Mouse (Mus musculus) forebrain, embryonic 14.5 days (tissue): ENCODE results near the gene Susd2. TPM values are rescaled to one million over a fixed set of nuclear protein-coding genes. Genes with fewer than 3 reads are reported as not detected.

Source experiments
- ATAC-seq: fragments of 200-750 bp; cut with Nextera tagmentation; 2 replicates; pipeline ENCODE4 v1.8.0; 2017; ENCODE audit warnings: mild to moderate bottlenecking, moderate library complexity
- DNase-seq: peaks from one replicate; pipeline ENCODE4 v3.0.0-alpha.2; 2015; ENCODE audit warnings: low spot score
- H3K27ac ChIP-seq: fragments of 300-500 bp; sonication (generic); 2 replicates; pipeline ENCODE4 v1.5.1; 2014; ENCODE audit warnings: low read depth, mild to moderate bottlenecking, control low read depth, low read length, moderate library complexity
- H3K27me3 ChIP-seq: fragments of 300-500 bp; sonication (generic); replicated peaks from 2 replicates; pipeline ENCODE4 v1.6.1; 2014; ENCODE audit warnings: low read length, control low read depth, mixed read lengths; ENCODE audit not compliant: control insufficient read depth, insufficient read depth
- H3K36me3 ChIP-seq: fragments of 300-500 bp; sonication (generic); 2 replicates; pipeline ENCODE4 v1.6.1; 2014; ENCODE audit warnings: low read length, control low read depth; ENCODE audit not compliant: control insufficient read depth, insufficient read depth
- H3K4me1 ChIP-seq: fragments of 300-500 bp; sonication (generic); 2 replicates; pipeline ENCODE4 v1.6.1; 2014; ENCODE audit warnings: antibody characterized with exemption, low read length, control low read depth; ENCODE audit not compliant: control insufficient read depth, insufficient read depth
- H3K4me2 ChIP-seq: fragments of 300-500 bp; sonication (generic); 2 replicates; pipeline ENCODE4 v1.6.1; 2014; ENCODE audit warnings: mild to moderate bottlenecking, control low read depth, low read length
- H3K4me3 ChIP-seq: fragments of 300-500 bp; sonication (generic); 2 replicates; pipeline ENCODE4 v1.5.1; 2014; ENCODE audit warnings: low read depth, low read length, control low read depth
- H3K9ac ChIP-seq: fragments of 300-500 bp; sonication (generic); 2 replicates; pipeline ENCODE4 v1.6.1; 2014; ENCODE audit warnings: mild to moderate bottlenecking, low read length, control low read depth, moderate library complexity
- H3K9me3 ChIP-seq: fragments of 300-500 bp; sonication (generic); replicated peaks from 2 replicates; pipeline ENCODE4 v1.6.1; 2016; ENCODE audit warnings: low read length, control low read depth, mixed read lengths; ENCODE audit not compliant: control insufficient read depth
- WGBS: fragments of 180-500 bp; shearing (Covaris S2); extraction: QIAGEN DNeasy Blood & Tissue Kit; methylation state at CpG from one replicate; pipeline ENCODE4 v1.1.7; 2014; 5-methylcytosine and 5-hydroxymethylcytosine counted together
- polyA plus RNA-seq: library from polyadenylated mRNA; unstranded; fragments of >200 nt; fragmentation: Nextera tagmentation; extraction: Ambion mirVana; gene quantifications from 2 replicates; pipeline ENCODE4 v1.2.1, GENCODE M21; 2014

Susd2 gene
- polyA plus RNA-seq, 1 experiment from 2014 or later, result 1.3 TPM

DNA sequence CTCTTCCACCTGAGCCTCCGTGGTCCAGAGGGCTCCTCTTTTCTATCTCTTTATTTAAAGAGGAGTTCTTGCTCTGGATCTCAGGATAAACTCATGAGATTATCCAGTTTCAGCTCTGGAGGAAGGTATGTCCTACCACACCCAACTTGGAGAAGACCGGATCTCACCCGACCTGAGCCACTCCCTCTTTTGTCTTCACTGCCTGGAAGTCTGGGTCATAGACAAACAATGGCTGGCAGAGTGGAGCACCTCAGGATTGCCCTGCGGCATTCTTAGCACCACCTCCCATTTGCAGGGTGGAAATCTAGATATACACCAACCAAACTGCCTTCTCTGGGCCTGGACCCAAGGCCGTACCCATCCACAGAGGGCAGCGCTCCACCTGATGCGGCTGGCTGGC, 5.2 kb upstream of the Susd2 start:
- DNase-seq (no peak), ATAC-seq (no peak)
- Histone ChIP-seq H3K36me3 (peaks cover 74% of the 10 kb centered on the region), H3K27me3 (no peaks in the 10 kb centered on the region), H3K4me1 (no peaks in the 10 kb centered on the region), H3K27ac (no peak overlapping the region), H3K9me3 (no peaks in the 10 kb centered on the region), H3K9ac (no peak overlapping the region), H3K4me2 (no peak overlapping the region), H3K4me3 (no peak overlapping the region)
- 91% methylated on average over 7 of the region's 7 CpGs for WGBS

DNA sequence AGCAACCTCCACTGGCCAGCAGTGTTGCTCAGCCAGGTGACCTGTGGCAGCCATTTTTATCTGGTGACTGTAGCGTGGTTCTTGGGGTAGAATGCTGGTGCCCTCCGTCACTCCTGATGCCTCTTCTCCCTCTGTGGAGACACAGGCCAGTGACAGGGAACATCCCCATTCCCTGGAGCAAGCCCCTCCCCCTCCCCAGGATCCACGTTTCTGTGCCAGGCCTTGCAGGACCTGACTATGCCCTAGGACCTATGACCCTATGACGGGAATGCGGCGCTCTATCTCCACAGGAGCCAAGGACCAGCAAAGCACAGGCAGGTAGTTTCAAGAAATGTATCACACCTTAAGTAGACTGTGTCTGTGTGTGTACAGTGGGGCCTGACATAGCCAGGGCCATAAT, 4.3 kb upstream of the Susd2 start:
- Histone ChIP-seq H3K27me3 (no peaks in the 10 kb centered on the region), H3K4me1 (peaks cover 6% of the 10 kb centered on the region; the same call in 1 of the 2 replicates), H3K27ac (no peak overlapping the region), H3K4me3 (no peak overlapping the region), H3K4me2 (no peak overlapping the region), H3K9ac (no peak overlapping the region), H3K9me3 (no peaks in the 10 kb centered on the region), H3K36me3 (peaks cover 68% of the 10 kb centered on the region)
- DNase-seq, result no peak
- ATAC-seq, result no peak
- 95% methylated on average over 6 of the region's 6 CpGs for WGBS

DNA sequence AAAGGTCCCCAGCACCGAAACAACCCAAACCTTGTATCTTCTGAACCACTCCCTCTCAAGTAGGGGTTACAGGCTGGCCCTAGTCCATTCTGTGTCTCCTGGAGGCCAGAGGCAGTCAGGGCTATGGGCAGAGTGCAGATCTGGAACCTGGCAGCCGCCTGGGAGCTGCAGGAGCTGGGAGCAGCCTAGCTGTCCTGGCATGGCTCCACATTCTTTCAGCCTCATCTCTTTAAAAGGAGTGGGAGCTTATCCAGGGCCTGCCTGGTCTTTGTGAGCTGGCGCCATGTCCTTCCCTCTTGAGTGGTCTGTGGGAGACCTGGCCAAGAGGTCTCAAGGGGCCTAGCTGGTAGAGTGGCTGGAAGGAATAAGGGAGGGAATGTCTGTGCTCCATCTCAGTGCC, 3.6 kb upstream of the Susd2 start:
- DNase-seq (peak; percentile 68), ATAC-seq (peak; percentile 26; the same call in 1 of the 2 replicates)
- no peaks in the 10 kb centered on the region for H3K9me3 ChIP-seq
- peak overlapping the region; percentile 52; the same call in 1 of the 2 replicates for H3K27ac ChIP-seq
- no peak overlapping the region for H3K4me3 ChIP-seq
- no peaks in the 10 kb centered on the region for H3K27me3 ChIP-seq
- H3K36me3 ChIP-seq, result peaks cover 61% of the 10 kb centered on the region
- 64% methylated on average over 3 of the region's 3 CpGs for WGBS
- H3K4me1 ChIP-seq, result peaks cover 6% of the 10 kb centered on the region; the same call in 1 of the 2 replicates
- H3K4me2 ChIP-seq, result no peak overlapping the region
- no peak overlapping the region for H3K9ac ChIP-seq

DNA sequence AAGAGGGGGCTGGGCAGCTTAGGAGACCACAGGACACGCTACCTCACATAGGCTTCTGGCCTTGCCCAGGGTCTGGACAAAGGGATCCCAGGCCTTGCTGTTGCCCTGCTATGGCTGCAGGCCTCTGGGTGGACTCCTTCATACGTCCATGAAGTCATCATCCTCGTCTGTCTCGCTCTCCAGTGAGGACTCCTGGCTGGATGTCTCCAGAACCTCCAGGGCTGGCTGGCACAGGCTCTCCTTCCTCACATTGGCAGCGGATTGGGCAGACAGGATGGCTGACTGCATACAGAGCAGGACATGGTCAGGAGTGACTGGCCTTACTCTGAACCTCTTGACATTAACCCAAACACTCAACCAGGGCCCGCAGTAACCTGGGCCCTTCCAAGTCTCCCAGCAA, 2.6 kb upstream of the Susd2 start:
- Histone ChIP-seq H3K36me3 (peaks cover 51% of the 10 kb centered on the region), H3K9me3 (no peaks in the 10 kb centered on the region), H3K4me1 (peaks cover 6% of the 10 kb centered on the region; the same call in 1 of the 2 replicates), H3K27me3 (no peaks in the 10 kb centered on the region), H3K27ac (no peak overlapping the region), H3K4me3 (no peak overlapping the region), H3K4me2 (no peak overlapping the region), H3K9ac (no peak overlapping the region)
- DNase-seq (no peak), ATAC-seq (no peak)
- 92% methylated on average over 6 of the region's 6 CpGs for WGBS

DNA sequence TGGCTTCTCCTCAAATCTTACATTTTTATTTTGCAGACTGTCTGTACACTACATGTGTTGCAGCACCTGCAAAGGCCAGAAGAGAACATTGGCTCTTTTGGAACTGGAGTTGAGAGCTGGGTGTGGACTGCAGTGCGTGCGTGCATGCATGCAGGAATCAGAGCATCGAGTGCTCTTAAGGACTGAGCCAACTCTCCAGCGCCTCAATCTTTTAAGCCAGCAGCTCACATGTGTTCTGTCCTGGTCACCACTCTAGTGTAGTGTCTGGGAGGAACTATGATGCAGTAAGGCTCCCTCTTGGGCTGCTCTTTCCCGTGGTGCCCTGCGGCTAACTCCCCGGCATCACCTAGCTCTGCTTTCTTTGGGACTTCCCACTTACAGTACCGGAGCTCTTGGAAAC, 1.8 kb upstream of the Susd2 start:
- Histone ChIP-seq H3K27ac (no peak overlapping the region), H3K27me3 (no peaks in the 10 kb centered on the region), H3K9me3 (no peaks in the 10 kb centered on the region), H3K4me3 (no peak overlapping the region), H3K9ac (no peak overlapping the region), H3K4me2 (no peak overlapping the region), H3K4me1 (peaks cover 6% of the 10 kb centered on the region; the same call in 1 of the 2 replicates), H3K36me3 (peaks cover 43% of the 10 kb centered on the region)
- ATAC-seq (no peak), DNase-seq (no peak)
- 93% methylated on average over 8 of the region's 8 CpGs for WGBS

DNA sequence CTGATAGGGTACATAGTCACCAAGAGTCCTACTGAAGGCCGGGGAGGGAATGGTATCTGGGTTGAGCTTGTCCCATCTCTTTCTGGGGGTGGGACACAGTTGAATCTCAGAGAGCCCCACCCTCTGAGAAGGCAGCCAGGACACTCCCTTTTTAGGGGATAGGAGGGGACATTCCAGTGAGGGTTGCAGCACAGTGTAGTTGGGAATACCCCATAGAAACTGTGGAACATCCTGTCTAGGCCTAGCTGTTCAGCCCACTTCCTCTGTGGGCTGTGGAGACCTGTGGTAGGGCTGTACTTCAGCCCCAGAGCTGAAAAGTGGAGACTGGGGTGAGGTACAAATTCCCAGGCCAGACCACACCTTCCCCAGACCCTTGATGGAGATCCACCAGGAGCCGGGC, 917 bp downstream of the Susd2 start:
- DNase-seq, result no peak
- peaks cover 6% of the 10 kb centered on the region; the same call in 1 of the 2 replicates for H3K4me1 ChIP-seq
- 93% methylated on average over 2 of the region's 2 CpGs for WGBS
- no peaks in the 10 kb centered on the region for H3K27me3 ChIP-seq
- H3K4me3 ChIP-seq, result no peak overlapping the region
- no peak overlapping the region for H3K4me2 ChIP-seq
- peaks cover 17% of the 10 kb centered on the region for H3K36me3 ChIP-seq
- no peak overlapping the region for H3K9ac ChIP-seq
- no peaks in the 10 kb centered on the region for H3K9me3 ChIP-seq
- ATAC-seq, result no peak
- no peak overlapping the region for H3K27ac ChIP-seq

DNA sequence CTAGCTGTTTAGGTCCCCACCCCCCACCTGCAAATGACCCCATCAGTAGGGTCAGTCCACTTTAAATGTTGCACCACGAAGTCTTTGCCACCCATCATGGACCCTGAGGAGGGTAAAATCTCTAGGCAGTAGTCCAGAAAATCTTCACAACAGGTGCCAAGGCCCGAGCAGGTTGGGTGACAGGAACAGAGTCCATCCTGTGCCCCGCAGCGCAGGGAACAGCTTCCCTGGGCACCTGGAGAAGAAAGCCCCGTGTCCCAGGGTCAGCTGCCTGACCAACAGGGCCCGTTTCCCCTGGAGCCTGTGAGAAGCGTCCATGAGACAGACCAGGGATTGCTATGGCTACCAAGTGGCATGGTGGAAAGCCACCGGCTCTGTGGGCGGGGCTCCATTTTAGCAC, 1.4 kb downstream of the Susd2 start:
- no peak overlapping the region for H3K4me3 ChIP-seq
- no peaks in the 10 kb centered on the region for H3K27me3 ChIP-seq
- peaks cover 13% of the 10 kb centered on the region for H3K36me3 ChIP-seq
- DNase-seq (no peak), ATAC-seq (no peak)
- no peak overlapping the region for H3K4me2 ChIP-seq
- H3K9ac ChIP-seq, result no peak overlapping the region
- H3K27ac ChIP-seq, result no peak overlapping the region
- 83% methylated on average over 9 of the region's 9 CpGs for WGBS
- H3K9me3 ChIP-seq, result no peaks in the 10 kb centered on the region
- peaks cover 6% of the 10 kb centered on the region; the same call in 1 of the 2 replicates for H3K4me1 ChIP-seq

DNA sequence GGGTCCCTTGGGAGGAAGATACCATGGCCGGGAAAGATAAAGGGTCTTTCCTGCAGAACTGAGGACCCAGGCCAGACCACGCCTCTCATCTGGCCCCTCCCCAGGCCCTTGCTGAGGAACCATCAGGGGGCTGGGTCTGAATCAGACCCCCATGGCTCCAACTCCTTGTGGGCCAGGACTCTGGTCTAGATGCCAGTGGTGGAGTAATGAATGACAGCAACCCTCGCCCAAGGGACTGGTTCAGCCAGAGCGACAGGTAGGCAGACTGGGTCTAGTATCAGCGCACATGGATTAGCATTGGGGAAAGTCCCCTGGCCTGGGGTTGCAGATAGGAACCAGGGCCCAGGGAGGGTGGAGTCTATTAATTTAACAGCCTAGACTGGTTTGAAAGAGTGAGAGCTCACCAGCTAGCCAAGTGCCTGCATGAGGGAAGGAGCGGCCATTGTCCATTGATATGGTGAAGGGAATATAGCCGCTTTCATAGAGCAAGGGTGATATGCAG, 2.0 kb downstream of the Susd2 start:
- Histone ChIP-seq H3K4me2 (no peak overlapping the region), H3K27me3 (no peaks in the 10 kb centered on the region), H3K9me3 (no peaks in the 10 kb centered on the region), H3K9ac (no peak overlapping the region), H3K27ac (no peak overlapping the region), H3K4me1 (peaks cover 6% of the 10 kb centered on the region; the same call in 1 of the 2 replicates), H3K36me3 (peaks cover 11% of the 10 kb centered on the region; the same call in 1 of the 2 replicates), H3K4me3 (no peak overlapping the region)
- WGBS, result 93% methylated on average over 7 of the region's 7 CpGs
- ATAC-seq (no peak), DNase-seq (no peak)

DNA sequence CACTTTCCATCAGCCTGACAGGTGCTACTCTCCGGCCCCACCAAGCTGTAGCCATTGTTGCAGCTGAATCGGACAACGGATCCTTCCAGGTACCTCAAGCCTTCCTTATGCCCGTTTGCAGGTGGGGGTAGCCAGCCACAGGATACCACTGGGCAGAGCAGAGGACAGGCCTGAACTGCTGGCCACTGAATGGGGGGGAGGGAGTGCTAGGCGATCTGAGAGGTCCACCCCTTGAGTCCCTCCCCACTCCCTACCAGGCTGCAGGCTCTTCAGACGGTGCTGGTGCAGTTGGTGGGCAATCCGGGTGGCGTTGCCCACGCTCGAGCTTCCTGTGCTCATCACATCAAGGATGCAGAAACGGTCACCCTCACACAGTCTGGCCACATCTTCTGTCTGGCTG, 6.1 kb downstream of the Susd2 start:
- Histone ChIP-seq H3K4me2 (no peak overlapping the region), H3K36me3 (no peaks in the 10 kb centered on the region), H3K4me3 (no peak overlapping the region), H3K9ac (no peak overlapping the region), H3K9me3 (no peaks in the 10 kb centered on the region), H3K27me3 (no peaks in the 10 kb centered on the region), H3K27ac (no peak overlapping the region), H3K4me1 (no peaks in the 10 kb centered on the region; the same call in 1 of the 2 replicates)
- no peak for DNase-seq
- no peak for ATAC-seq
- WGBS, result 92% methylated on average over 11 of the region's 11 CpGs
